Mouse (Mus musculus) hindbrain, embryonic 16.5 days (tissue): ENCODE results near the gene Trappc2. TPM values are rescaled to one million over a fixed set of nuclear protein-coding genes. Genes with fewer than 3 reads are reported as not detected.

Source experiments
- ATAC-seq: fragments of 200-750 bp; cut with Nextera tagmentation; 2 replicates; pipeline ENCODE4 v1.8.0; 2017; ENCODE audit warnings: moderate TSS enrichment, moderate library complexity
- H3K27ac ChIP-seq: fragments of 300-500 bp; sonication (generic); 2 replicates; pipeline ENCODE4 v1.5.1; 2014; ENCODE audit warnings: low read depth, mild to moderate bottlenecking, control low read depth, low read length, moderate library complexity
- H3K27me3 ChIP-seq: fragments of 300-500 bp; sonication (generic); replicated peaks from 2 replicates; pipeline ENCODE4 v1.6.1; 2014; ENCODE audit warnings: low read length; ENCODE audit not compliant: control insufficient read depth, insufficient read depth
- H3K36me3 ChIP-seq: fragments of 300-500 bp; sonication (generic); 2 replicates; pipeline ENCODE4 v1.6.1; 2014; ENCODE audit warnings: mild to moderate bottlenecking, low read length, moderate library complexity, mixed read lengths; ENCODE audit not compliant: control insufficient read depth, insufficient read depth
- H3K4me1 ChIP-seq: fragments of 300-500 bp; sonication (generic); 2 replicates; pipeline ENCODE4 v1.6.1; 2014; ENCODE audit warnings: low read depth, low read length; ENCODE audit not compliant: control insufficient read depth, insufficient read depth
- H3K4me2 ChIP-seq: fragments of 300-500 bp; sonication (generic); 2 replicates; pipeline ENCODE4 v1.6.1; 2014; ENCODE audit warnings: mild to moderate bottlenecking, low read length, control low read depth, moderate library complexity
- H3K4me3 ChIP-seq: fragments of 300-500 bp; sonication (generic); 2 replicates; pipeline ENCODE4 v1.5.1; 2014; ENCODE audit warnings: mild to moderate bottlenecking, low read length, control low read depth, moderate library complexity
- H3K9ac ChIP-seq: fragments of 300-500 bp; sonication (generic); 2 replicates; pipeline ENCODE4 v1.6.1; 2014; ENCODE audit warnings: low read depth, mild to moderate bottlenecking, control low read depth, low read length, moderate library complexity
- H3K9me3 ChIP-seq: fragments of 300-500 bp; sonication (generic); 2 replicates; pipeline ENCODE4 v1.6.1; 2014; ENCODE audit warnings: mild to moderate bottlenecking, low read length, moderate library complexity; ENCODE audit not compliant: control insufficient read depth
- WGBS: fragments of 180-500 bp; shearing (Covaris S2); extraction: QIAGEN DNeasy Blood & Tissue Kit; methylation state at CpG from one replicate; pipeline ENCODE4 v1.1.7; 2014; 5-methylcytosine and 5-hydroxymethylcytosine counted together
- polyA plus RNA-seq: library from polyadenylated mRNA; unstranded; fragments of >200 nt; fragmentation: Nextera tagmentation; extraction: Ambion mirVana; gene quantifications from 2 replicates; pipeline ENCODE4 v1.2.1, GENCODE M21; 2015

Trappc2 gene
- polyA plus RNA-seq, 1 experiment from 2014 or later, result 100 TPM

- Histone ChIP-seq H3K4me1 (no peaks in the 10 kb centered on the region), H3K36me3 (no peaks in the 10 kb centered on the region), H3K4me3 (no peak overlapping the region), H3K27me3 (no peaks in the 10 kb centered on the region), H3K9ac (no peak overlapping the region), H3K9me3 (no peaks in the 10 kb centered on the region), H3K4me2 (no peak overlapping the region), H3K27ac (no peak overlapping the region)
- ATAC-seq, result no peak
- 100% methylated on average over 1 of the region's 1 CpGs for WGBS
These were observed 15.2 kb downstream of the Trappc2 start for GRCm38 (mm10) chrX:166455525-166455924.

- no peak for ATAC-seq
- no peak overlapping the region for H3K4me2 ChIP-seq
- H3K9ac ChIP-seq, result no peak overlapping the region
- H3K27ac ChIP-seq, result no peak overlapping the region
- 92% methylated on average over 7 of the region's 7 CpGs for WGBS
- H3K9me3 ChIP-seq, result no peaks in the 10 kb centered on the region
- no peak overlapping the region for H3K4me3 ChIP-seq
- H3K4me1 ChIP-seq, result no peaks in the 10 kb centered on the region
- H3K36me3 ChIP-seq, result no peaks in the 10 kb centered on the region
- H3K27me3 ChIP-seq, result no peaks in the 10 kb centered on the region; the same call in 1 of the 2 replicates
These were observed 27.9 kb downstream of the Trappc2 start for GRCm38 (mm10) chrX:166468321-166468720.

DNA sequence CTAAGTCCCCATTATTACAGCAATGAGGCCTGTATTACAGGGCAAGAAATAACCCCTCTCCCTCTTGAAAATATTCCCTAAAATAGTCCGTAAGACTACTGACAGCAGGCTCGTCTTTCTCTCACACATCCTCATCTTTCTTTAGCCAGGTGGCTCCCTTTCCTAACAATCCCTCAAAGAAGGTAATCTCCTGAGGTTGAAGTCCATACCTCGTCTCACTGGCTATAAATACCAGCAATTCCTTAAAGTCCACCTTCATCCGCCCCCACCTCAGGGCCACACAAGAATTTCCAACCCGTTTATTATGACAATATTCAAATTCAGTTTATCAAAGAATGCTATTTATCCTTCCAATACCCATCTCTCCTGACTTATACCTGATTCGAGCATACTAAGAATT is 32.2 kb downstream of the Trappc2 start:
- no peak overlapping the region for H3K9ac ChIP-seq
- H3K9me3 ChIP-seq, result no peaks in the 10 kb centered on the region
- no peaks in the 10 kb centered on the region for H3K36me3 ChIP-seq
- no peak overlapping the region for H3K4me3 ChIP-seq
- WGBS, result 85% methylated on average over 6 of the region's 6 CpGs
- no peak overlapping the region for H3K4me2 ChIP-seq
- H3K4me1 ChIP-seq, result no peaks in the 10 kb centered on the region; the same call in none of the 2 replicates
- ATAC-seq, result no peak
- no peak overlapping the region for H3K27ac ChIP-seq
- no peaks in the 10 kb centered on the region; the same call in 1 of the 2 replicates for H3K27me3 ChIP-seq

- no peak for ATAC-seq
- Histone ChIP-seq H3K4me3 (peak overlapping the region; percentile 14; the same call in 1 of the 2 replicates), H3K9ac (no peak overlapping the region; the same call in 1 of the 2 replicates), H3K27ac (no peak overlapping the region), H3K36me3 (no peaks in the 10 kb centered on the region), H3K4me2 (peak overlapping the region; percentile 61), H3K4me1 (no peaks in the 10 kb centered on the region; the same call in none of the 2 replicates), H3K9me3 (no peaks in the 10 kb centered on the region), H3K27me3 (no peaks in the 10 kb centered on the region)
- 62% methylated on average over 6 of the region's 6 CpGs for WGBS
These were observed 37.0 kb downstream of the Trappc2 start for GRCm38 (mm10) chrX:166477393-166477792.

- H3K9ac ChIP-seq, result peak overlapping the region; percentile 77
- no peaks in the 10 kb centered on the region; the same call in none of the 2 replicates for H3K4me1 ChIP-seq
- H3K4me2 ChIP-seq, result peak overlapping the region; percentile 61
- H3K27ac ChIP-seq, result peak overlapping the region; percentile 82
- peak; percentile 44 for ATAC-seq
- no peaks in the 10 kb centered on the region for H3K36me3 ChIP-seq
- H3K4me3 ChIP-seq, result peak overlapping the region; percentile 61
- H3K27me3 ChIP-seq, result no peaks in the 10 kb centered on the region
- H3K9me3 ChIP-seq, result no peaks in the 10 kb centered on the region
- WGBS, result 17% methylated on average over 28 of the region's 28 CpGs
These were observed 38.4 kb downstream of the Trappc2 start for GRCm38 (mm10) chrX:166478631-166479364.

GRCm38 (mm10) chrX:166479365-166479983 is 39.1 kb downstream of the Trappc2 start, which contains the start of gene Rab9:
Gene Rab9 (minus strand): TSS chrX:166479867.
- Histone ChIP-seq H3K4me3 (peak within 1 kb of the TSS; percentile 61), H3K9me3 (no peaks in the 10 kb centered on the region), H3K4me1 (no peaks in the 10 kb centered on the region; the same call in none of the 2 replicates), H3K36me3 (no peaks in the 10 kb centered on the region), H3K27me3 (no peaks in the 10 kb centered on the region), H3K9ac (peak within 1 kb of the TSS; percentile 77), H3K4me2 (peak within 1 kb of the TSS; percentile 61), H3K27ac (peak within 1 kb of the TSS; percentile 82)
- ATAC-seq, result peak; percentile 99
- WGBS, result 18% methylated on average over 34 of the region's 41 CpGs

DNA sequence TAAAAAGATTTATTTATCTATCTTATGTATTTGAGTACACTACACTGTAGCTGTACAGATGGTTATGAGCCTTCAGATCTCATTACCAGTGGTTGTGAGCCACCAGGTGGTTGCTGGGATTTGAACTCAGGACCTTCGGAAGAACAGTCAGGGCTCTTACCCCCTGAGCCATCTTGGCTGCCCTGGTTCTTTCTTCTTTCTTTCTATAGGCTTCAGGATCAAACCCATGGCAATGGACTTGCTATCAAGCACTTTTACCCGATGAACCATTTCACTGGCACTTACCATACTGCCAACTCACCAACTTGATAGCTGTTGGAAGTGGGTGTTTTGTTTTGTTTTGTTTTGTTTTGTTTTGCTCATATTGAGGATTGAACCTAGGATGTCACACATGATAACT is 54.7 kb downstream of the Trappc2 start:
- no peak overlapping the region for H3K4me3 ChIP-seq
- H3K9me3 ChIP-seq, result no peaks in the 10 kb centered on the region
- ATAC-seq, result no peak
- H3K36me3 ChIP-seq, result no peaks in the 10 kb centered on the region
- H3K27me3 ChIP-seq, result no peaks in the 10 kb centered on the region
- H3K4me2 ChIP-seq, result no peak overlapping the region
- H3K9ac ChIP-seq, result no peak overlapping the region
- no peaks in the 10 kb centered on the region for H3K4me1 ChIP-seq
- 95% methylated on average over 2 of the region's 2 CpGs for WGBS
- no peak overlapping the region for H3K27ac ChIP-seq

- Histone ChIP-seq H3K4me2 (no peak overlapping the region), H3K36me3 (no peaks in the 10 kb centered on the region), H3K4me3 (no peak overlapping the region), H3K9ac (no peak overlapping the region), H3K4me1 (no peaks in the 10 kb centered on the region), H3K27me3 (no peaks in the 10 kb centered on the region), H3K9me3 (no peaks in the 10 kb centered on the region), H3K27ac (no peak overlapping the region)
- WGBS, result 34% methylated on average over 4 of the region's 4 CpGs
- ATAC-seq, result peak; percentile 40; the same call in 1 of the 2 replicates
These were observed 57.4 kb downstream of the Trappc2 start for GRCm38 (mm10) chrX:166497771-166498170.

DNA sequence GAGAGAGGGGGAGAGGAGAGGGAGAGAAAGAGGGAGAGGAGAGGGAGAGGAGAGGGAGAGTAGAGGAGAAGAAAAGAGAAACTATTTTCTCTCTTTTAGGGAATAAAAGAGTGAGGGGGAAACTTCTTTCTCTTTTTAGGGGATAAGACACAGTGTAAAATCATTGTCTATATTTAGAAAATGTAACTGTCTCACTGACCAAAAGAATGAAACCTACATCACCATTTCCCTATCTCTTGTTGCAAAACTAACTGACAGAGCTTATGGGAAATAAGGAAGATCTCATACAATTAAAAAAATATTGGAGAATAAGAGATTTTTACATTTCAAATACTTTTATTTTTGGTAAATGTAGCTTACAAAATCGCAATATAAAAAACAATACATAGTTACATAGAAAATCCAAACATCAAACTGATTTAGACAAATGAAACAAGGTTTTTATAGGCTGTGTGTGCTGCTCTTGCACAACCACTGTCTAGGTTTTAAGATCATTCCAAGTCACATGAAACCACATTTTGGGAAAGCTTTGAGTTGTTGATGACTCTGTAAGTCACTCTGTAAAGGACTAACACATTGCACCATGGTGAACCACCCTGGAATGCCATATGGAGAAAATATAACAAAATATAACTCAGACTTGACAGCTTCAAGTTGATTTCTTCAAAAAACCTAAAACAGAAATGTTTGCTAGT is 59.3 kb downstream of the Trappc2 start:
- Histone ChIP-seq H3K4me2 (no peak overlapping the region), H3K27me3 (no peaks in the 10 kb centered on the region), H3K9ac (no peak overlapping the region), H3K4me1 (no peaks in the 10 kb centered on the region), H3K9me3 (no peaks in the 10 kb centered on the region), H3K4me3 (no peak overlapping the region), H3K36me3 (no peaks in the 10 kb centered on the region), H3K27ac (no peak overlapping the region)
- ATAC-seq, result no peak
- 67% methylated on average over 1 of the region's 1 CpGs for WGBS
